Mouse (Mus musculus): ENCODE measurements around the gene Plk1.

DNA sequence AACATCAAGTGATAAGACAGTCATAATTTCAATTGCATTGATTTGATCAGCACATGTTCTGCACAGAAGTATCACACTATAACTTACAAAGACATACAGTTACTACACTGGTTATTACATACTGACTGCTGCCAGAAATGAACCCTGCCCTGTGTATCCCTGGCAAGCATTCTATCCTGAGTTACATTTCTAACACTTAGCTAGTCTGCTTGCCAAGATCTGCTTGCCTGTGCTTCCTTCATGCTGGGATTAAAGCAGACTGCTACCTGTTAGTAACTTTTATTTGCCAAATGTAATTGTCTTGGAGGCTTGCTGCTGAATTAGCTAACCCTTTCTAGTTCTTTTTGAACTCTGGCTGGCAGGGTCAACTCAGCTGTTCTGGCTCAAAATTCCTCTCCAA lies 18.2 kb upstream of the Plk1 start:
- TF ChIP-seq POLR2A (IDR thresholded peaks at IDR 0.05; ENCODE audit: borderline replicate concordance, extremely low read depth, insufficient read depth, insufficient read length, poor library complexity, severe bottlenecking) (no peak), CTCF (IDR thresholded peaks at IDR 0.05; ENCODE audit: borderline replicate concordance, extremely low read depth, insufficient read depth, insufficient read length) (no peak)
